Comparison of ENCODE assay signal across 30 mouse cellular contexts in the genomic region with DNA sequence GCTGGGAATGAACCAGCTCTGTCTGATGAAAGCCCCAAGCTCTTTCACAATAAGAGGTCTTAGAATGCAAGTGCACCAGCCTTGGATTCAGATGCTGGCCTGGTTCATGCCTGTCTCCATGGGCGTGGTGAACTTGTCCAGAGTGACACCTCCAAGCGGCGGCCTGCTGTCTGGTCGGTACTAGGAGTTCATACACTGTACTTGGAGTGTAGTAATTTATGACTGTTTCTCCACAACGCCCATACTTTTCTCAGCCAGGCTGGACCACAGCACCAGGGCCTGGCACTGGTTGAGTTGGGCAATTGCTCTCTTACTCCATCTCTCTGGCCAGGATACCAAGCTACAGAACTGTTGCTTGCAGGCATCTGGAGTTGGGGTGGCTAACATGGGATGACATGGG. TPM values are rescaled to one million over a fixed set of nuclear protein-coding genes. Genes with fewer than 3 reads are reported as not detected.
DNase-seq lines count a peak whose midpoint lies in the region; ATAC-seq lines count a peak whose summit lies in the region.
"Had no signal": no experiment of that assay in that cellular context is flagged by ENCODE, and none has a peak within 500 bp of the region (broad histone marks: within the 10 kb centered on the region; RNA-seq: fewer than 3 reads in every experiment).

No protein-coding gene starts in this region.

- no peak overlapping the region for H3K4me2 ChIP-seq in forebrain, embryonic 15.5 days (replicated peaks)
- H3K4me2 ChIP-seq: embryonic facial prominence, embryonic 12.5 days; heart, embryonic 15.5 days; hindbrain, embryonic 12.5 days; intestine, embryonic 15.5 days; limb, embryonic 12.5 days; midbrain, embryonic 12.5 days; neural tube, embryonic 12.5 days had no signal

- no peaks in the 10 kb centered on the region for H3K36me3 ChIP-seq in hindbrain, embryonic 10.5 days
- H3K36me3 ChIP-seq in forebrain, embryonic 15.5 days: no peaks in the 10 kb centered on the region
- H3K36me3 ChIP-seq: embryonic facial prominence, embryonic 12.5 days; G1E; heart, embryonic 10.5 days; heart, embryonic 15.5 days; hindbrain, embryonic 12.5 days; intestine, embryonic 15.5 days; limb, embryonic 12.5 days; midbrain, embryonic 12.5 days; neural tube, embryonic 12.5 days had no signal

- no peak overlapping the region for H3K9ac ChIP-seq in forebrain, embryonic 15.5 days (replicated peaks)
- H3K9ac ChIP-seq: embryonic facial prominence, embryonic 12.5 days; heart, embryonic 15.5 days; hindbrain, embryonic 12.5 days; intestine, embryonic 15.5 days; limb, embryonic 12.5 days; midbrain, embryonic 12.5 days; neural tube, embryonic 12.5 days had no signal

- WGBS in hindbrain, embryonic 10.5 days: 90% methylated on average over 5 of the region's 5 CpGs
- WGBS in forebrain, embryonic 15.5 days: 84% methylated on average over 5 of the region's 5 CpGs

- DNase-seq in adrenal gland, adult 8-10 months: peak; percentile 69
- no peak for DNase-seq in adrenal gland, adult 18-20 months (ENCODE audit: low spot score in 2 of 2)
- DNase-seq in ovary, adult 18-20 months (ENCODE audit: low spot score): peak; percentile 26
- DNase-seq in ovary, postnatal 14 days (ENCODE audit: low spot score): no peak
- DNase-seq in adrenal gland, postnatal 36 days: peak; percentile 48 to 60
- no peak for DNase-seq in hindbrain, embryonic 10.5 days (ENCODE audit: low spot score)
- DNase-seq: cerebellum, adult 8-10 months; cerebellum, postnatal 36 days; gastrocnemius, postnatal 25 days; heart, adult 11 months; kidney, adult 9 months; kidney, postnatal 14 days; lung, postnatal 4 days; right cerebral cortex, postnatal 25 days; spleen, adult 18-20 months; thymus, postnatal 25 days had no signal

- H3K4me1 ChIP-seq in hindbrain, embryonic 10.5 days (replicated peaks): no peaks in the 10 kb centered on the region
- peaks cover 4% of the 10 kb centered on the region for H3K4me1 ChIP-seq in forebrain, embryonic 15.5 days
- H3K4me1 ChIP-seq: embryonic facial prominence, embryonic 12.5 days; heart, embryonic 10.5 days; heart, embryonic 15.5 days; hindbrain, embryonic 12.5 days; intestine, embryonic 15.5 days; limb, embryonic 12.5 days; megakaryocyte, embryonic 14.5 days; midbrain, embryonic 12.5 days; neural tube, embryonic 12.5 days had no signal

- no peaks in the 10 kb centered on the region for H3K27me3 ChIP-seq in hindbrain, embryonic 10.5 days (ENCODE audit: insufficient read depth, poor library complexity, severe bottlenecking)
- no peaks in the 10 kb centered on the region for H3K27me3 ChIP-seq in forebrain, embryonic 15.5 days
- H3K27me3 ChIP-seq: embryonic facial prominence, embryonic 12.5 days; heart, embryonic 15.5 days; hindbrain, embryonic 12.5 days; intestine, embryonic 15.5 days; limb, embryonic 12.5 days; megakaryocyte, embryonic 14.5 days; midbrain, embryonic 12.5 days; neural tube, embryonic 12.5 days had no signal

- ATAC-seq in forebrain, embryonic 15.5 days (replicated peaks): no peak
- ATAC-seq: hindbrain, postnatal 0 days; intestine, embryonic 15.5 days had no signal

- no peaks in the 10 kb centered on the region for H3K9me3 ChIP-seq in hindbrain, embryonic 10.5 days
- H3K9me3 ChIP-seq in forebrain, embryonic 15.5 days: no peaks in the 10 kb centered on the region
- H3K9me3 ChIP-seq: embryonic facial prominence, embryonic 12.5 days; heart, embryonic 10.5 days; heart, embryonic 15.5 days; hindbrain, embryonic 12.5 days; intestine, embryonic 15.5 days; limb, embryonic 12.5 days; midbrain, embryonic 12.5 days; neural tube, embryonic 12.5 days had no signal

- no peak overlapping the region for H3K27ac ChIP-seq in hindbrain, embryonic 10.5 days
- H3K27ac ChIP-seq in forebrain, embryonic 15.5 days (replicated peaks): no peak overlapping the region
- H3K27ac ChIP-seq: embryonic facial prominence, embryonic 12.5 days; heart, embryonic 10.5 days; heart, embryonic 15.5 days; hindbrain, embryonic 12.5 days; hindbrain, postnatal 0 days; intestine, embryonic 15.5 days; left cerebral cortex, adult 2 months; limb, embryonic 12.5 days; midbrain, embryonic 12.5 days; neural tube, embryonic 12.5 days had no signal

- H3K4me3 ChIP-seq in hindbrain, embryonic 10.5 days: no peak overlapping the region
- no peak overlapping the region for H3K4me3 ChIP-seq in forebrain, embryonic 15.5 days
- H3K4me3 ChIP-seq: embryonic facial prominence, embryonic 12.5 days; heart, embryonic 10.5 days; heart, embryonic 15.5 days; hindbrain, embryonic 12.5 days; intestine, embryonic 15.5 days; left cerebral cortex, adult 2 months; limb, embryonic 12.5 days; megakaryocyte, embryonic 14.5 days; midbrain, embryonic 12.5 days; myocyte; neural tube, embryonic 12.5 days had no signal

RNA-seq across cellular contexts. Expression of a gene that starts 45.4 kb away (rescaled TPM):
- total RNA-seq in adrenal gland, adult 8-10 months (2022): 10 to 100 TPM; 59.5 to 82.6 (median 67.7) TPM
- total RNA-seq in adrenal gland, adult 18-20 months (2021): 10 to 100 TPM; 70.0 to 83.8 TPM
- 10 to 100 TPM; 78.7 to 86.4 TPM for total RNA-seq in adrenal gland, postnatal 36 days (2021)
- 13.3 and 14.6 TPM in 2 replicates for polyA plus RNA-seq in hindbrain, embryonic 10.5 days (2016; fragmentation: Nextera tagmentation; extraction: Ambion mirVana)
- polyA plus RNA-seq in forebrain, embryonic 15.5 days (2015; fragmentation: Nextera tagmentation; extraction: Ambion mirVana): 23.1 and 24.2 TPM in 2 replicates

Comparison
In these comparisons a context has a peak if more than half of its experiments do, and no peak if none do; other contexts are left out.
1. DNase-seq: peak in adrenal gland, adult 8-10 months (single experiment), ovary, adult 18-20 months (single experiment) and adrenal gland, postnatal 36 days (2 of 2); none in adrenal gland, adult 18-20 months (0 of 2), ovary, postnatal 14 days (single experiment) and hindbrain, embryonic 10.5 days (single experiment).